Mouse (Mus musculus): ENCODE data around the gene Zfp618. TPM values are rescaled to one million over a fixed set of nuclear protein-coding genes. Genes with fewer than 3 reads are reported as not detected.

Gene Zfp618
- polyA plus RNA-seq, 1 experiment from 2014 or later, result 18.6 TPM

DNA sequence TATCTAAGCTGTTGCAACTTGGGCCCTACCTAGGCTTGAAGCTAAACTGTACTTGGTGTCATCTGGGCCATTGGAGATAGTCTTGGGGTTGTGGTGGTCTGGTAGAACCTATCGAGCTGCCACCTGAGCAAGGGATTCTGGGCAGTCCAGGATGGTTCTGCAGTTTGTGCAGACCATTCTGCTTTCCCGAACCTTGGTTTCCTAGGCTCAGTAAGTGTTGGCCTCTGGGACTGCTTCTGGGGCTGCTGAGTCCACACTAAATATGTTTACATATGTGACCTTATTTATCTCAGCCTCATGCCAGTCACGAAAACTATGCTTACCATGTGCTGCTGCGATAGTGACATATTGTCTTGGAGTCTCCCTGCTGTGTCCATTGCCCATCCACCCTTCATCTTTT, 93.3 kb downstream of the Zfp618 start:
- Histone ChIP-seq H3K4me3 (no peak overlapping the region), H3K36me3 (no peaks in the 10 kb centered on the region), H3K9me3 (no peaks in the 10 kb centered on the region), H3K27me3 (no peaks in the 10 kb centered on the region), H3K27ac (replicated peaks) (no peak overlapping the region), H3K4me2 (replicated peaks) (no peak overlapping the region), H3K4me1 (peaks cover 12% of the 10 kb centered on the region), H3K9ac (replicated peaks) (no peak overlapping the region)
- no peak for ATAC-seq (replicated peaks)
- WGBS, result 95% methylated on average over 4 of the region's 4 CpGs

DNA sequence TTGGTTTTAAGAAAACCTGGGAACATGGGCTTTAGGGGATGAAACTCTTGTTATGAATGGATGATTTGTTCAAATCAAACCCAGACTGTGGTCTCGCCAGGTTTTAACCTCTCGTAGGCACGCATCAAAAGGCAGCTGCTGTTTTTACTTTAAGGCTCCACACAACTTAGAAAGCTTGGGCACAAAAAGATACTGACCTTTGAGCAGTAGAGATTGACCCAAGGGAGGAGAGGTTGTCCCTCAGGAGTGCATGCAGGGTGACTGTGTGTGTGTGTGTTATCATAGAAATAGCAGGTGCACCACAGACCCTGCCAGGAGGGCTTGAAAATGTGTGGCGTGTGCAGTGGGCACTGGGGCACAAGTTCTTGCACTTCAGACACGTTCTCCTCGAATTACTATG, 95.0 kb downstream of the Zfp618 start:
- Histone ChIP-seq H3K4me3 (no peak overlapping the region), H3K36me3 (no peaks in the 10 kb centered on the region), H3K27me3 (no peaks in the 10 kb centered on the region), H3K27ac (replicated peaks) (no peak overlapping the region), H3K9ac (replicated peaks) (no peak overlapping the region), H3K4me2 (replicated peaks) (no peak overlapping the region), H3K4me1 (peaks cover 12% of the 10 kb centered on the region), H3K9me3 (no peaks in the 10 kb centered on the region)
- ATAC-seq (replicated peaks), result no peak
- 73% methylated on average over 6 of the region's 6 CpGs for WGBS

- Histone ChIP-seq H3K9me3 (no peaks in the 10 kb centered on the region), H3K4me2 (replicated peaks) (no peak overlapping the region), H3K4me1 (peaks cover 12% of the 10 kb centered on the region), H3K36me3 (no peaks in the 10 kb centered on the region), H3K27me3 (no peaks in the 10 kb centered on the region), H3K27ac (replicated peaks) (no peak overlapping the region), H3K4me3 (no peak overlapping the region), H3K9ac (replicated peaks) (no peak overlapping the region)
- 95% methylated on average over 6 of the region's 6 CpGs for WGBS
- no peak for ATAC-seq (replicated peaks)
Observed at GRCm38 (mm10) chr4:63061411-63061810, 96.0 kb downstream of the Zfp618 start.

DNA sequence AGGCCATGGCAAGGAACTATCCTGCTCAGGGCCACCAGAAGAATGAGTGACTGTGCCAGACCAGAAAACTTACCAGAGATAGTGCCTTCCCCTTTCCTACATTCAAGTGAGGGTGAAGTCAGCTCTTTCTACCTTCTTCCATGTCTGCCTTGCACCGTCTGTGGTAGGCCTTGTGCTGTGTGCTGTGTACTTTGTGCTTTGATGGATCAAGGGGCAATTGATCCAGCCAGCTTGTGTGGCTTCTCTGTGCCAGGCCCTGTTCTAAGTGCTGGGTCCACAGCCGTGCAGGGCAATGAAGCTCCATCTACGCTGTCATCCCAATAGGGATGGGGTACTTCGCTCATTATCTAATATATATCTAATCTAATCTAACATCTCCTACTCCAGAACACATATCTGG, 98.0 kb downstream of the Zfp618 start:
- Histone ChIP-seq H3K4me2 (replicated peaks) (no peak overlapping the region), H3K27ac (replicated peaks) (no peak overlapping the region), H3K9me3 (no peaks in the 10 kb centered on the region), H3K4me3 (no peak overlapping the region), H3K4me1 (0 out of 2 replicates have a peak, but pooled peaks cover 4% of the 10 kb centered on the region), H3K27me3 (no peaks in the 10 kb centered on the region), H3K9ac (replicated peaks) (no peak overlapping the region), H3K36me3 (no peaks in the 10 kb centered on the region)
- ATAC-seq (replicated peaks), result no peak
- 95% methylated on average over 4 of the region's 4 CpGs for WGBS

DNA sequence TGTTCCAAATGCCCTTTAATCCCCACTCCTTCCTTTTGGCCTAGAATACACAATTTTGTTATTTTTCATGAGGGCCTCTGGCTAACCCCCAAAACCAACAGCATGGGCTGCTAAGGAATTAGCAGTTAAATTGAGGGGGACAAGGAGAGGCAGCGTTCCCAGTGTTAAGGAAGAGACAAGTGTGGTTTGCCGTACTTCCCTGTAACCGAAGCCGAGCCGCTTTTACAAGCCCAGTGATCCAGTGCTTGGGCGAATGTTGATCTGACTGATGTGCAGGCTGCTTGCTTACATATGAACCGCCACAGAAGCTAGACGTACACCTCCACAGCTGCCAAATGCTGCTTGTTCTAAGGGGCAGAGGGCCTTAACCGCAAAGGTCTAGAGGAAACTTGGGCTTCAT, 99.5 kb downstream of the Zfp618 start:
- Histone ChIP-seq H3K4me1 (0 out of 2 replicates have a peak, but pooled peaks cover 4% of the 10 kb centered on the region), H3K4me3 (no peak overlapping the region), H3K27ac (replicated peaks) (no peak overlapping the region), H3K4me2 (replicated peaks) (no peak overlapping the region), H3K36me3 (no peaks in the 10 kb centered on the region), H3K9ac (replicated peaks) (no peak overlapping the region), H3K9me3 (no peaks in the 10 kb centered on the region), H3K27me3 (no peaks in the 10 kb centered on the region)
- ATAC-seq (replicated peaks), result no peak
- WGBS, result 92% methylated on average over 9 of the region's 9 CpGs

DNA sequence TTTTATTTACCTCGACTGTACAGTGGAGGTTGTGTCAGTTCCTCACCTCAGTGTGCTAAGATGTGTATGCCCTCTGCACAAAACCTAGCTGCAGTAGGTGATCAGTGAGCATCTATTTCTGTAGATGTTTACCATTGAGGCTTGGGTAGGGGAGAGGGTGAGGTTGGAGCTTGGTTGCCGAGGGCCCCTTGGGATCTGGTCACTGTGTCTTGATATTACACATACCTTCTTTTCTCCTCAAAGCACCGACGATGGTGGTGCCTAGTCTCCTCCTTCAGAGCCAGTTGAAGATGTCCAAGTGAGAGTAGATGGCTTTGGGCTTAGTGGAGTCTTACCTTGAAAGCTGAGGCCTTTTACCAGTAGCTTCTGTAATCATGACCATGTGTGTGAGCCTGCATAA, 101.4 kb downstream of the Zfp618 start:
- H3K4me3 ChIP-seq, result no peak overlapping the region
- H3K9ac ChIP-seq (replicated peaks), result no peak overlapping the region
- H3K36me3 ChIP-seq, result no peaks in the 10 kb centered on the region
- no peak for ATAC-seq (replicated peaks)
- WGBS, result 92% methylated on average over 4 of the region's 4 CpGs
- no peaks in the 10 kb centered on the region for H3K9me3 ChIP-seq
- no peaks in the 10 kb centered on the region for H3K27me3 ChIP-seq
- no peak overlapping the region for H3K4me2 ChIP-seq (replicated peaks)
- no peaks in the 10 kb centered on the region for H3K4me1 ChIP-seq
- no peak overlapping the region for H3K27ac ChIP-seq (replicated peaks)

DNA sequence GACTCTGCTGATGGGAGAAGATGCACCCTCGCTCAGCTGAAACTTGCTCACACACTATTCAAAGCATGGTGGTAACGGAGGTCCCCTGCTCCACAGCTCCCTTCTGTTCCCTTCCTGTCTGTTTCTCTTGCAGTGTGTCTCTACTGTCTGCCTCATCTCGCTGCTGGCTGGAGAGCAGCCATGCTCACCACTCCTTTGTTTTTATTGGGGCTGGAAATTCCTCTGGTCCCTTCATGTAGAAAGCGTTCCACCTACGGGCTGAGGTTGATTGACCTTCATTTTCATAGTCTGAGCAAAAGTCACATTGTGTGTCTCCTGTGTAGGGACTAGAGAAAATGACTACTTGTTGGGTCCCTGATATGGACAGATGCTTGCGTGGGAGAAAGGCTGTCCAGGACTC, 102.4 kb downstream of the Zfp618 start:
- no peak for ATAC-seq (replicated peaks)
- H3K4me2 ChIP-seq (replicated peaks), result no peak overlapping the region
- H3K27me3 ChIP-seq, result no peaks in the 10 kb centered on the region
- H3K36me3 ChIP-seq, result no peaks in the 10 kb centered on the region
- no peaks in the 10 kb centered on the region for H3K9me3 ChIP-seq
- H3K4me3 ChIP-seq, result no peak overlapping the region
- no peak overlapping the region for H3K27ac ChIP-seq (replicated peaks)
- WGBS, result 82% methylated on average over 6 of the region's 6 CpGs
- no peaks in the 10 kb centered on the region for H3K4me1 ChIP-seq
- H3K9ac ChIP-seq (replicated peaks), result no peak overlapping the region

GRCm38 (mm10) chr4:63068499-63069175, 103.3 kb downstream of the Zfp618 start:
- H3K9me3 ChIP-seq, result no peaks in the 10 kb centered on the region
- no peak overlapping the region for H3K27ac ChIP-seq (replicated peaks)
- no peaks in the 10 kb centered on the region for H3K36me3 ChIP-seq
- no peak overlapping the region for H3K4me3 ChIP-seq
- no peaks in the 10 kb centered on the region for H3K4me1 ChIP-seq
- ATAC-seq (replicated peaks), result no peak
- no peak overlapping the region for H3K4me2 ChIP-seq (replicated peaks)
- no peak overlapping the region for H3K9ac ChIP-seq (replicated peaks)
- 91% methylated on average over 12 of the region's 12 CpGs for WGBS
- H3K27me3 ChIP-seq, result no peaks in the 10 kb centered on the region

DNA sequence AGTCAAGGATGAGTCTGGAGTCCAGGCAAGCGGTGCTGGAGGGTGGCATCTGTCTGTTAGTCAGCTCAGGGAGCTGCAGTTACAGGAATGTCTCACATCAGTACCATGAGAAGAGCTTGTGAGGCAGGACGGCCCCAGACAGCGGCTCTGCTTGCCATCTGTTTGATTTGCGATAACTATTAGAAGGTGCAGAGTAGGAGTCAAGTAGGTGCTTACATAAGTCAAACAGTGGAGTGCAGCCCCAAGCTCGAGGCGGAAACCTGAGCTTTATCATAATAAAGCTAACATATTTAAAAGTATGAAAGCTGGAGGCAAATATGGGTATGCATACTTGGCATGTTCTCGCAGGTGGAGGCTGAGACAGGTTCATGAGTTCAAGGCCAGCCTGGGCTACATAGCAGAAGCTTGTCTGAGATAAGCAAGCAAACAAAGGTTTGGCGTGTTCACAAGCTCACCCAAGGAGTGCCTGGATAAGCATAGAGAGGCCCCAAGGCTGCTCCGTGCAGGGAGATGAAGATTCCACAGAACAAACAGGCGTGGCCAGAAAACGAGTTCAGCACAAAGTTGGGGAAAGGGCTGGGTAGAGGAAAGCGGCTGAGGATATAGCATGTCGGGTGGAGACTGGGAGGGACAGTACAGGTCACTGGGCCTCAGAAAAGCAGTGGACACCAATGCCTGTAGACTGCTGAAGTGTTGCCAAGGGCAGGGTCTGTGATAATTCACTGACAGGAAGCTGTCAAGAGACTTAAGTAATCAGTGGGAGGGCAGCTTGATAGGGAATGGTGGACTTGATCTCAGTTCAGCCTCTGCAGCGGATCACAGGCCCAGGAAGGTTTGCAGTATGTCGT, 106.3 kb downstream of the Zfp618 start:
- H3K27ac ChIP-seq (replicated peaks), result no peak overlapping the region
- no peak overlapping the region for H3K4me2 ChIP-seq (replicated peaks)
- no peaks in the 10 kb centered on the region for H3K27me3 ChIP-seq
- H3K36me3 ChIP-seq, result no peaks in the 10 kb centered on the region
- no peaks in the 10 kb centered on the region for H3K4me1 ChIP-seq
- WGBS, result 89% methylated on average over 15 of the region's 15 CpGs
- H3K4me3 ChIP-seq, result no peak overlapping the region
- H3K9ac ChIP-seq (replicated peaks), result no peak overlapping the region
- ATAC-seq (replicated peaks), result no peak
- H3K9me3 ChIP-seq, result no peaks in the 10 kb centered on the region

- Histone ChIP-seq H3K4me2 (replicated peaks) (no peak overlapping the region), H3K9ac (replicated peaks) (no peak overlapping the region), H3K9me3 (no peaks in the 10 kb centered on the region), H3K27me3 (no peaks in the 10 kb centered on the region), H3K27ac (replicated peaks) (no peak overlapping the region), H3K4me1 (no peaks in the 10 kb centered on the region), H3K4me3 (no peak overlapping the region), H3K36me3 (no peaks in the 10 kb centered on the region)
- no peak for ATAC-seq (replicated peaks)
- WGBS, result 94% methylated on average over 2 of the region's 2 CpGs
Observed at GRCm38 (mm10) chr4:63073139-63073538, 107.8 kb downstream of the Zfp618 start.

DNA sequence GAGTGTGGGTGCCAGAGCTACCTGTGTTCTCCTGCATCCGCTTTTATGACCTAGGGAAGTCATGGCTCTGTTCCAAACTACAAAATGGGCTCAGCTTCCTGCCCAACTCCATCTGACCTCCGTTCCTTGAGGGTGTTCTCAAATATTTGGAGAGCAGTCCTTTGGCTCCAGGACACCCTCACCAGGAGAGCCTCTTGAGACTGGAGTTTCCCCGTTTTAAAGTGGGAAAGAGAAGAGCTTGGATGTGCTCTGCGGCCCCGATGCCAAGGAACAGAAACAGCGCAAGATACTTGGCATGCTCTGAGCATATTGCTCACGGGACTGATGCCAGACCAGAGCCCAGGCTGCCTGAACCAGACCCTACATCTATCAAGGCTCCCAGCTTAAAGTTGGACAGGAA, 113.8 kb downstream of the Zfp618 start:
- no peak overlapping the region for H3K4me2 ChIP-seq (replicated peaks)
- 0 out of 2 replicates have a peak, but pooled peaks cover 3% of the 10 kb centered on the region for H3K36me3 ChIP-seq
- no peak overlapping the region for H3K27ac ChIP-seq (replicated peaks)
- no peaks in the 10 kb centered on the region for H3K27me3 ChIP-seq
- no peaks in the 10 kb centered on the region for H3K9me3 ChIP-seq
- no peak overlapping the region for H3K9ac ChIP-seq (replicated peaks)
- H3K4me1 ChIP-seq, result peaks cover 3% of the 10 kb centered on the region; the same call in 1 of the 2 replicates
- no peak; the same call in 1 of the 2 replicates for ATAC-seq (replicated peaks)
- H3K4me3 ChIP-seq, result no peak overlapping the region
- 73% methylated on average over 7 of the region's 7 CpGs for WGBS

- 57% methylated on average over 8 of the region's 8 CpGs for WGBS
- H3K4me3 ChIP-seq, result no peak overlapping the region
- no peak overlapping the region for H3K4me2 ChIP-seq (replicated peaks)
- H3K4me1 ChIP-seq, result no peaks in the 10 kb centered on the region
- 0 out of 2 replicates have a peak, but pooled peaks cover 3% of the 10 kb centered on the region for H3K36me3 ChIP-seq
- H3K27ac ChIP-seq (replicated peaks), result no peak overlapping the region
- peak; percentile 63 for ATAC-seq (replicated peaks)
- no peaks in the 10 kb centered on the region for H3K27me3 ChIP-seq
- no peak overlapping the region for H3K9ac ChIP-seq (replicated peaks)
- no peaks in the 10 kb centered on the region for H3K9me3 ChIP-seq
Observed at GRCm38 (mm10) chr4:63084473-63084889, 119.1 kb downstream of the Zfp618 start.
